Mouse (Mus musculus): ENCODE measurements around the gene Chpf2.
"Not testable (repeated sequence)": the region's sequence is repeated elsewhere in the genome, so short reads cannot be mapped to it uniquely, and the experiment has no call there.

The Chpf2 gene

DNA sequence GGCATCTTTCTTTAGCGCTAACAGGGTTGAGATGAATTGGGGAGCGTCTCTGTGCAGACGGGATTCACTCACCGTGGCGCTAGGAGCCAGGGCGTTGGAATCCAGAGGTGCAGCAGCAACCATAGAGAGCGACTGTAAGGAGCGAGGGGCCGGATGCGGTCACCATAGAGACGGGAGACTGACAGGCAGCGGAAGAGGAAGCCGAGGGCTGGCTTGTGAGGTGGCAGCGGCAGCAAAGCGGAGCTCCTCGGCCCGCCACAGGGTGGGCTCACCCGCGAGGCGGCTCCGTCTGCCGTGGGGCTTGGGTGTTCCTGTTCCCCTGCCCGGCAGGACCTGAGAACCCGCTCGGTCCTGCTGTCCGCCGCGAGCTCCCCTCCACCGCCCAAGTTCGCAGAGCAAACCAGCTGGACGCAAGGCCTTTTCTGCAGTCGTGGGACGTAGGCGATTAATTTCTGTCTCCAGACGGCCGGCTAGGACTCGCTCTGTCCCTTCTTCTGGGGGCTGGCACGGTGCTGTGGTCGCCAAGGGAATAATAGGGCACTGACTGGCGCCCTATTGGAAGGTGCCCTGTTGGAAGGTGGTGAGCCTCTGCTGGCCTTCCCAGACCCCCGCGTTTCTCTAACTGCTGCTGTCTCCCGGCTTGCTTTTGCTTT is at the start of gene Chpf2:
TSS of gene Chpf2 (plus strand) at position 195 of the 653 bp plus-strand sequence.
- peak; percentile 79 to 83 for DNase-seq (ENCODE audit: low spot score in 2 of 2)

DNA sequence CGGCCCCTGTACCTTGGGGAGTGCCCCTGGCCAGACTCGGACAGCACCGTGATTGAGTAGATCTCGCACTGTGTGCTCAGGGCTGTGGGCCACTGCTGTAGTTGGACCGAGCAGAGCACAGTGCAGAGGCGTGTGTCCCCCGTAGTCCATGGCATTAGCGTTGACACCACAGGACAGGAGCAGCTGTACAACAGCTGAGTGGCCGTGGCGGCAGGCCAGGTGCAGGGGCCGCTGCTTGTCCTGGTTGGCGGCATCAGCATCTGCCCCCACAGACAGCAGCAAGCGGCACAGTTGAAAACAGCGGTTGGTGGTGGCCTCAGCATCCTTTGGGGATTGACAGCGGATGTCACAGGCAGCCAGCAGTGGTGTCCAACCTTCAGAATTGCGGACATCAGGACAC is 48.9 kb upstream of the Chpf2 start:
- no peak for DNase-seq (ENCODE audit: low spot score in 2 of 2)

DNA sequence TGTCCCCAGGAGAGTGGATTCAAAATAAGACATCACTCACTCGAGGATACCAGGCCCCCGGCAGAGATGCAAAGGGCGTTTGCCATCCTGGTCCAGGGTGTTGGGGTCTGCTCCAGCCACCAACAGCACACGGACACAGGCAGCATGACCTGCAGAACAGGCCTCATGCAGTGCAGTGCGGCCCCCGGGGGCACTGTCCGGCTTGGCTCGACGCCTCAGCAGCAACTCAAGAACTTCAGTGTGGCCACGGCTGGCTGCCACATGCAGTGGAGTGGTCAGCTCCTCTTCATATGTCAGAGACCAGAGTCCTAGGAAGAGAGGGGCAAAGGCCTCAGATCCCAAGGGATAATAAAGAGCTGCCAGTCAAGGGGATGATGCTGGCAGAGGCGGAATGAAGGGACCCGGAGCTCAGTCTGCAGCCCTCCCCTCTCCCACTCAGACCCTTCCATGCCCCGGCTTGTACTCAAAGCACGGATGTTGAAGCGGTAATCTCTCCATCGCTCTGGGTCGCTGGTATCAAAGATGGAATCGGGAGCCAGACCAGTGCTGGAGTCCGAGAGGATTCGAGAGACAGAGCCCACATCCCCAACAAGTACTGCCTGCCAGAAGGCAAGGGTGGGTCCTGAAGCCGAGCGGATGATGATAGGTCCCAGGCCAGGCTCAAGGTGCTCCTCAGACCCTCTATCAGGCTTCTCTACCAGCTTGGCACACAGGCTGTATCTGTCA is 46.8 kb upstream of the Chpf2 start:
- DNase-seq (ENCODE audit: low spot score in 2 of 2), result no peak

DNA sequence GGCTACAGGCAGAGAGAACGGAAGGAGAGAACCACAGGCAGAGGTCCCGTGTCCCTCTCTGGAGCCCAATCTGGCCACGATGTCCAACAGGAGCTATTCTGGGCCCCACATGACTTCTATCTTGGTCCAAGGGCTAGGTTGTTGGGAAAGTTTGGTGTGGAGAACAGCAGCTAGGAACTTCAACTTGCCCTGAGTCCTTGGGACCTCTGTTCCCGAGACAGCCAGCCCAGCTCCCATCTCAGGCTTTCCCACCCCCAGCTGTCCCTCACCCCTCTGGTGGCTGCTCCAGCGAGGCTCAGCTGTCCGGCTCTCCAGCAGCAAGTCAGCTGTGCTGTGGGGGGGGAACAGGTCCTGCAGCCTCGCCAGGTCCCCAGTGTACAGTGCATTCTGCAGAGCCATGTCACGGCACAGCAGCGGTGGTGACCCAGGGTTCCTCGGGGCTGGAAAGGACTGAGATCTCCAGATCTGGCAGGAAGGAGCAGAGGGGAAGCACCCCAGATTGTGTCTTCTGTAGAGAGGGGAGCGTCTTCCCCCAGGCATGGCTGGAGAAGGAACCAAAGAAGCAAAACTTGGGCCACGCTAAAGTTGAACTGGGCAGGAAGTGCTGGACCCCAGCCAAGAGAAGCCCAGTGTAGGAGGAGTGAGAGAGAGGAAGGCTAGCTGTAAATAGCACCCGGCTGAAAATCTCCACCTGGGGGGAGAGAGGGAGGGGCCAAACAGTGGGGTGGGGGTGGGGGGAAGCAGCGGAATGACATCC is 46.0 kb upstream of the Chpf2 start, which contains the start of gene Asb10:
TSS of gene Asb10 (minus strand) at position 592 of the 757 bp plus-strand sequence.
- peak; percentile 20 to 35 for DNase-seq (ENCODE audit: low spot score in 2 of 2)

DNA sequence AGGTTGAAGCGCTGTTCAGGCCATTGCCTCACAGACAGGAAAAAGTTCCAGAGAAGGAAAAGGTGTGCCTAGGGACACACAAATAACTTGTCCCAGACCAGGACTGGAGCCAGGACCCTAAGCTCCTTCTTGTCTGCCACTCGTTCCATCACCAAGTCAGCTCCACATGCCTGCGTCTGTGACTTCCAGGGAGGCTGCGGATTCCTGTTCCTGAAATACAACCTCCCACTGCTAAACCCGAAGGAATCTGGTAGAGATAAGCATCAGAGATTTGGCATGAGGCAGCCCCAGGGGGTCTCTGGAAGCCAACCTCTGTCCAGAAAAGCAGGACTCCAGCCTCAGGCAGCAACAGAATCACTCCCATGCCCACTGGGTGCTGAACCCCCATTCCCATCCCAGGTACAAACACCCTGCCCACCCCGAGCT is 45.4 kb upstream of the Chpf2 start:
- no peak for DNase-seq (ENCODE audit: low spot score in 2 of 2)

DNA sequence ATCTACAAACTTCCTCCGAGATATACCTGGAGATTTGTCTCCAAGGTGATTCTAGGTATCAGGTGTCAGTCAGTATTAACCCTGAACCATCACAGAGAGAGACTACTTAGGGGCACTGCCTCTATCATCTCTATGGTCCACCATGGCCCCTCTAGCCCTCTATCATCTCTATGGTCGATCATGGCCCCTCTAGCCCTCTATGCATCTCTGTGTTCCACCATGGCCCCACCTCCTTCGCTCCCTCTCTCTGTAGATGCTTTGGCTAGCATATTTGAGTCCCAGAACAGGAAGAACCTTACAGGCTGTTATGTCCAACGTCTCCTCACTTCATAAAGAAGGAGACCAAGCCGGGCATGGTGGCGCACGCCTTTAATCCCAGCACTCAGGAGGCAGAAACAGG is 43.9 kb upstream of the Chpf2 start:
- DNase-seq (ENCODE audit: low spot score in 2 of 2), result no peak

DNA sequence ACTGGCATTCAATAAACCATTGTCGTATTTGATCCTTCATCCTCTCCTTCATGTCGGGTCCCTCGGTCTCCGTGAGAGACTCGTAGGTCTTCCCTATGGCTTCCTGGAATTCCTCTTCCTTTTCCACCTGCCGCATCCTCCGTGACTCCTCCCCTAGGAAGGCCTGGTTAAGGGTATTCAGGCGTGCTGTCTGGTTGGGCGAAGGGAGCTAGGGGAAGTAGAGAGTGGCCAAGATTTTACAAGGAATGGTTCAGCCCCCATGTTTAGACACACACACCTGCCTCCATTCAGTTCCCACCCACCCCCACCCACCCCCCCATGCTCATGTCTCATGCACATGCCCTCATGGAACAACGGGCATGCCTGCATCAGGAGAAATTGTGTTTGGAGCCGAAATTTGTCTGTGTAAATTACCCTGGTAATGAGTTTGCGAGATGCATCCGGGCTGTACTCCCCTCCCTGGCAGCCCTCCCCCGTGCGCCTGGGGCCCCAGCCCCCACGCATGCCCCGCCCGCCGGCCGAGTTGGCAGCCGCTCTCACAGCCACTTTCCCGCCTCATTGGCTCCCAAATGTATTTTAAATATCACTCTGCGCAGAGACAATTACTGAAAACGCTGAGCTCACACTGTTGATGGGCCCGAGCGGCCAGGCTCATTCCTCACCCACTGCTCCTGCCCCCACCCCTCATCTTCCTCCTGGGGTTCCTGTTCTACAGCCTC is 35.8 kb upstream of the Chpf2 start:
- peak; percentile 58 for DNase-seq (ENCODE audit: low spot score in 2 of 2)

DNA sequence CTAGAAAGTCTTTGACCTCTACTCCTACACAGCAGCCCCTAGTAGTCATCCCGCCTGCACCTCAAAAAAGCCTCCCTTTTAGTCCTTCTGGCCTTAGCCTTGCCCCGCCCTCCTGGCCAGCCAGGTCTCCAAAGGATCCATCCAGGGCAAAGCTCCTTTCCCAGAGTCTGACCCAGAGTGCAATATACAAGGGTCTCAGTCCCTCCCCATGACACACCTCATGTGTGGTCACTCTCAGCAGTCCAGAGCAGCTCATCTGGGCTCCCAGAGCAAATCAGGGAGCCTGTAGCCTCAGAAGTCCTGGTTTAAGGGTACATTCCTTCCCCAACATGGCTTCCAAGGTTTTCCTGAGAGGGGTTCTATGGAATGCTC is 35.2 kb upstream of the Chpf2 start:
- DNase-seq (ENCODE audit: low spot score in 2 of 2), result no peak

DNA sequence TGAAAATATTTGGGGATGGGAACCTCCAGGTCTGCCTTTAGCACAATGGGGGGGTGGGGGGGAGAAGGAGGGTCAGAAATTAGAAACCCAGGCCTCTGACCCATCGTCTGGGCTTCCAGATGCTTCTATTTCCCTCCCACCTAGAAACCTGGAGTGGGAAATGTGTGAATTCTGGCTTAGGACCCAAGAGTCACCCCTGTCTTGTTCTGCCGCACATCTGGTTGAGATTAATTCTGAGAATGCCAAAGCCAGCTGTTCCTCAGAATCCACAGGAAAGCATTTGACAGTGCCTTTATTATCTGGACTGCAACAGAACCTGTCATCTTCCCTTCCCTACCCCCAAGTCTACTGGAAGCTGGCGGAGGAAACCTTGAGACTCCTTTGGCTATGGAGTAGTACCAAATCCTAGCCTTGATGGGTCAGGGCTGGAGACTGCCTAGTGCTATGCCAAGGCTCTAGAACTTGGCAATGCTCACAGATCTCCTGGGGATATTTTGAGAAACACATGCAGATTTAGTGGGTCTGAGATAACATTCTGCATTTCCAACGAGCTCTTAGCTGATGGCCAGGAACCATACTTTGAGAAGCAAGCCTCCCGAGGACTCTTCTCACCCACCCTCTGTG is 32.8 kb upstream of the Chpf2 start:
- no peak for DNase-seq (ENCODE audit: low spot score in 2 of 2)

DNA sequence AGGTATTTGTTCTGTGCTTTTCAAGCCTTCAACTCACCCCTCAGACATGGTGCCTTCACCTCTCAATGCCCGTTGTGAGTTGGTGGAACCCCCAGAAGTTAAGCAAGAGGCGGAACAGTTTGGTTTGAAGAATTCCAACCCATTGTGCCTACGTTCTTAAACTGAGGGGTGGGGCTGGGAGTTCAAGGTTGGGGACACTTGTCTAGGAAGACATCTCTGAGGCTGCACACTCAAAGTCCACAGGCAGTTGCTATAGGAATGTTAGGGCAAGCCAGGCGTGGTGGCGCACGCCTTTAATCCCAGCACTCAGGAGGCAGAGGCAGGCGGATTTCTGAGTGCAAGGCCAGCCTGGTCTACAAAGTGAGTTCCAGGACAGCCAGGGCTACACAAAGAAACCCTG is 31.2 kb upstream of the Chpf2 start:
- not testable (repeated sequence) for DNase-seq (ENCODE audit: low spot score in 2 of 2)

DNA sequence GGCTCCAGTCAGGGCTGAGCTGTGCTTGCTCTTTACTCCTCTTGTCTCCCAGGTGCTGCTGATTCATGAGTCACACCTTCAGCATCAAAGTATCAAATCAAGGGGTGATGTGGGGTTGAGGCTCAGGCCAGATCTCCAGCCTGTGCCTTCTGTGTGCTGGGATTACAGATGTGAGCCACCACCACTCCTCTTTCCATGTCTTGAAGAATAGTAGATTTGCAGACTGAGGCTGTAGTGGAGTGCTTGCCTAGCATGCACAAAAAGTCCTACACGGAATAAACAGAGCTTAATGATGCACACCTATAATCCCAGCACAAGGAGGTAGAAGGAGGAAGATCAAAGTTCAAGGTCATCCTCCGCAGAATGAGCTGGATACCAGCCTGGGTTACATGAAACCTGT is 29.8 kb upstream of the Chpf2 start, which contains the start of gene 4931409K22Rik:
TSS of gene 4931409K22Rik (minus strand) at position 101 of the 400 bp plus-strand sequence.
- no peak for DNase-seq (ENCODE audit: low spot score in 2 of 2)

DNA sequence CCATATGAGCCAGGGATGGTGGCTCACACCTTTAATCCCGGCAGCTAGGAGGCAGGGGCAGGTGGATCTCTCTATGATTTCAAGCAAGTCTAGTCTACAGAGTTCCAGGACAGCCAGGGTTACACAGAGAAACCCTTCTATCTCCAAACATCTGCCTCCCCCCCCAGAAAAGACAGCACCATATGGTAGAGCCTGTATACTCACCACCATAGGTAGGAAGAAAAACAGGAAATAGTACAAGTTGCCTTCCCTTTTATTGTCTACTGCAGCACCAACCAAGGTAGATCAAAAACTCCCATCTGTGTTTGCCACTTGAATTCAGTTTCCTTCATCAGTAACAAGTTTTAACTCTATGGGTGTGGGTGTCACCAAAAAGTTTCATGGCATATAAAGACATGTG is 10.6 kb upstream of the Chpf2 start:
- no peak for DNase-seq (ENCODE audit: low spot score in 2 of 2)

DNA sequence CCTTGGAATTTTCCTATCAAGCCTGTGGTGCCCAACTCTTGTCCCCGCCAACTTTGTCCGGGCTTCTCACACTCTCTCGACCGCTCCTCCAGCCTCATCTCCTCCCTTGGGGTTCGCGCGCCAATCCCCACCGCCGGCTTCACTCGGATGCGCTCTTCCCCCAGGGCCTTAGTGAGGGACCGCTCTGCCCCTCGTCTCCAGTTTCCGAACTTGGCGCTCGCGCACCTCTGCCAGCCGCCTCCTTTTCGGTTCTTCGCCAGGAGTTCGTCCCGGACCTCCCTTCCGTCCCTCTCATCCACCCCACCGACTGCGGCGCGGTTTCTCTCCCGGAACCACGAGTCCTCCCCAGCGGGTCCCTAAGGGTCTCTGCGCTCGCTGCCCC is 9.7 kb upstream of the Chpf2 start:
- DNase-seq (ENCODE audit: low spot score in 2 of 2), result no peak

DNA sequence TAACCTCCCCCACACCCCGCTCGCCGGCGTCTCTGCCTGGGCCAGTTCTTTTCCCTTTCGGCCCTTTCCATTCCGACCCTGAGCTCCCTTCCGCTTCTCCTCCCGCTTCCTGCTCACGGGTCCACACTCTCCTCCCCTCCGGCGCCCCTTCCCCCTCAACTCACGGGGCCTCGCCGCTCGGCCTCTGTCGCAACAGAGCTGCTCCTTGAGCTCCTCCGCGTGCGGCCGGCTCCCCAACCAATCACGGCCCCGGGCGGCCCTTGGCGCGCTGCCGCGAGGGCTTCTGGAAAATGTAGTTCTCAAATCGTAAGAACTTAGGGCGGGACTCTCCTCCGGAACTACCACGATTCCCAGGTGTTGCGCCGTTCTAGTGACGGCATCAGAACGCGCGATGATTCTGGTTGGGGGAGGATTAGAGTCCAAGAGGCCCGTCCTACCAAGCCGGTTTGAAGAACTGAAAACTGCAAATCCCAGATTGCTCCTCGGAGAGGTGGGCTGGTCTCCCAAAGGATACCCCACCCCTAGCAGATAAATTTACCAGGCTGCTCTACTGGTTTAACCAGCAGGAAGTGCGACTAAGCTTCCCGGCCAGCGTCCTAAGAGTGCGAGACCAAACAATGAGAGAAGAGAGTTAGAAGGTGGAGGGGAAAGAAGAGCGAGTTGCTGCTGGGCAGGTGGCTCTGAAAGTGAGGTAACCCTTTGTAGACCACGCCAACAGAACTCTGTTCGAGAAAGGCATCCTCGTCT is 9.2 kb upstream of the Chpf2 start, which contains the start of gene Abcf2:
TSS of gene Abcf2 (minus strand) at position 285 of the 747 bp plus-strand sequence.
- DNase-seq (ENCODE audit: low spot score in 2 of 2), result peak; percentile 100

DNA sequence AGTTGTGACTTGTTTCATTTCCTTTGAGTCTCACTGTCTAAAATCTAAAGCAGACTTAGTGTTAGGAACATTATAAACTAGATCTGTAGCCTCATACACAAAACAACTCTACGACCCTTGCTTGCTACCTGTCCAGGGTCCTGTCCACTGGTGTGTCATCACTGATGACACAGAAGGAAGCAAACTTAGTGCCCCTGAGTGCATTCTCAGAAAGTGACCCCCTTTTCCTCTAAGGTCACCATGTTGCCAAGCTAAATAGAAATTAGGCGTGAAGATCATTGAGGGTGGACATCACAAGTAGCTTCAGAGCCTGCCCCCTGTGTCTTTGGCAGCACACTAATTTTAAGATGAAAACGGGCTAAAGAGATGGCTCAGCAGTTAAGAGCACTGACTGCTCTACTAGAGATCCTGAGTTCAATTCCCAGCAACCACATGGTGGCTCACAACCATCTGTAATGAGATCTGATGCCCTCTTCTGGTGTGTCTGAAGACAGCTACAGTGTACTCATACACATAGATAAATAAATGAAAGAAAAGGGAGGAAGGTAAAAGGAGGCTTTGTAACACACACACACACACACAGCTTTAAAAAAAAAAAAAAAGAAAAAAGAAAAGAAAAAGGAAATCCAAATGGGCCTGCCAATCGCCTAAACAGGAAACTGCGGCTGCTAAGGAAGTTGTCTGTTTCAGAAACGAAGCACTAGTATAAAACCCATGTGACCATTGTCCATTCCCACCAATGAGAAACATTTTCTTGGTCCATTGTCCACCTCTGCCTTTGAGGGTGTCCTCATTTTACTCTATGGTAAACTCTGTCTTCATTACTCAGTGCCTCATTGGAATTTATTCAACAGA is 8.2 kb upstream of the Chpf2 start:
- no peak for DNase-seq (ENCODE audit: low spot score in 2 of 2)

DNA sequence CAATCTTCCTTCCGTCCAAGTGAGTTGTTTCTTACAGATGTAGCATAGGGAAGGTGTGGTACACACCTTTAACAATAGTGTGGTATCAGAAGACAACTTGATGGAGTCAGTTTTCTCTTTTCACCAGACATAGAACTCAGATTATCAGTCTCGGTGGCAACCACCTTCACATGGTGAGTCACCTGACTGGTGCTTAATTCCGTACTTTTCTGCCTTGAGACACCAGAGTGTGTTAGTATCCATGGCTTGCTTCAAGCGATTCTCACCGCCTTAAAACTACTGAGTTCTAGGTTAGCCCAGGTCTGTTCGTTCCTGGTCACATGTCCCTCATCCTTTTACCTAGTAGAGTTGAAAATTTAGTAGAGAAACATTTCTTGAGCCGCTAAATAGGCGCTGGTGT is 435 bp upstream of the Chpf2 start:
- DNase-seq (ENCODE audit: low spot score in 2 of 2), result no peak

DNA sequence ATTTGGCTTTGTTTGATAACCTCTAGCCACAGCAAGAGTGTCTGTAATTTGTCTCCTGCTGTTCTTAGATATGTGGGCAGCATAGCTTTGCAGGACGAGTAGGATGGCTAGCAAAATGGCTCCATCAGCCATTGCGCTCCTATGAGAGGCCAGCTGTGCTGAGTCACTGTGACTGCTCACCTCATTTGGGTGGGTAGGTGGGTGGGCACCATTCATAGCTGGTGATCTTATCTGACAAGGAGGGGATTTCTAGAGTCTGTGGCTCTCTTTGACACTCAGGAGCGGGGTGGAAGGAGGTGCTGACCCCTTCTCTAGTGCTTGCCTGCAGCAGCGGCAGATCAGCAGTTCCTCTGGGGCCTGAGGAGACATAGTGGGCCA is 648 bp downstream of the Chpf2 start:
- DNase-seq (ENCODE audit: low spot score in 2 of 2), result no peak

DNA sequence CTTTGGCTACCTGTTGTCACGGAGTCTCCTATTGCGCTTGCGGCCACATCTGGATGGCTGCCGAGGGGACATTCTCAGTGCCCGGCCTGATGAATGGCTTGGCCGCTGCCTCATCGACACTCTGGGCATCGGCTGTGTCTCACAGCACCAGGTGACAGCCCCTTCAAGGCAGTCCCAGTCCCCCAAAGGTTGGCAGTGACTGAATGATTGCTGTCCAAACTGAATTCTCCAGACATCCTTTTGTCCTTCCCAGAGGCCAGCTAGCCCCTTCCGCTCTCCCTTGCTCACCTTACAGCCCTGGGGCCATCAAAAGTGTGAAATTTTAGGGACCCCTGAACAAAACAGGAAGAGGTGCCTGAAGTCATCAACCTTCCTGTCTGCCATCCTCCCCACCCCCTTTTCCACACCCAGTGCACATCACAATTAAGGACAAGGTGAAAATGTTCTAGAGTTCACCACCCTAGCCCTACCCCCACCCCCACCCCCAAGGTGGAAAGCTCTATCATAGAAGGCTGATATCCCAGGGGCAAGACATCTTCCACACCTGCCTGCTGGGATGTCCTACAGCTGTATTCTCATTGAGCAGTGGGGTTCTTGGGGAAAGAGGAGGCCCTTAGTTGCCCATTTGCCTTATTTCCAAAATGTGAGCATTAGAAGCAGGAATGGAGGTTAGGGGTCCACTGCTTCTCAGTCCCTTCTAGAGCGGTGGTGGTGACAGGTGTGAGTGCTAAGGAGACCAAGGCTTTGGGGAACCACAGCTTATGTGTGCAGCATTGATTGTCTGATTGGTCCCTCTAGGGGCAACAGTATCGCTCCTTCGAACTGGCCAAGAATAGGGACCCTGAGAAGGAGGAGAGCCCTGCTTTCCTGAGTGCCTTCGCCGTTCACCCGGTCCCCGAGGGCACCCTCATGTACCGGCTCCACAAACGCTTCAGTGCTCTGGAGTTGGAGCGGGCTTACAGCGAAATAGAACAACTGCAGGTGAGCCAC is 3.3 kb downstream of the Chpf2 start:
- no peak for DNase-seq (ENCODE audit: low spot score in 2 of 2)

Measured in frontal cortex, postnatal 36 days (tissue).